Mouse (Mus musculus) embryonic facial prominence, embryonic 12.5 days (tissue): ENCODE measurements at regions not wholly inside any gene's neighbourhood (a gene's known extent, or its start where the extent isn't known, plus 50 kb on each side); places are given as distances from the start of the nearest gene placed in this dataset.

ENCODE experiments used
- ATAC-seq: fragments of 200-750 bp; cut with Nextera tagmentation; 2 replicates; pipeline ENCODE4 v1.8.0; 2017; ENCODE audit not compliant: insufficient number of reproducible peaks, insufficient read depth, low FRiP score, low TSS enrichment
- H3K27ac ChIP-seq: fragments of 300-500 bp; sonication (generic); 2 replicates; pipeline ENCODE4 v1.5.1; 2016; ENCODE audit warnings: mild to moderate bottlenecking
- H3K27me3 ChIP-seq: fragments of 300-500 bp; sonication (generic); 2 replicates; pipeline ENCODE4 v1.6.1; 2016; ENCODE audit warnings: mild to moderate bottlenecking, moderate library complexity
- H3K36me3 ChIP-seq: fragments of 300-500 bp; sonication (generic); 2 replicates; pipeline ENCODE4 v1.6.1; 2016; ENCODE audit warnings: mild to moderate bottlenecking
- H3K4me1 ChIP-seq: fragments of 300-500 bp; sonication (generic); 2 replicates; pipeline ENCODE4 v1.6.1; 2016
- H3K4me2 ChIP-seq: fragments of 300-500 bp; sonication (generic); replicated peaks from 2 replicates; pipeline ENCODE4 v1.6.1; 2016; ENCODE audit warnings: mild to moderate bottlenecking, moderate library complexity
- H3K4me3 ChIP-seq: fragments of 300-500 bp; sonication (generic); 2 replicates; pipeline ENCODE4 v1.5.1; 2016; ENCODE audit warnings: mild to moderate bottlenecking
- H3K9ac ChIP-seq: fragments of 300-500 bp; sonication (generic); 2 replicates; pipeline ENCODE4 v1.6.1; 2016; ENCODE audit warnings: mild to moderate bottlenecking, moderate library complexity
- H3K9me3 ChIP-seq: fragments of 300-500 bp; sonication (generic); 2 replicates; pipeline ENCODE4 v1.6.1; 2016; ENCODE audit warnings: mild to moderate bottlenecking, moderate library complexity
- WGBS: fragments of 180-500 bp; shearing (Covaris S2); methylation state at CpG from one replicate; pipeline ENCODE4 v1.1.7; 2016; 5-methylcytosine and 5-hydroxymethylcytosine counted together

GRCm38 (mm10) chr19:15791264-15791913 is 155.7 kb downstream of the Psat1 start:
- no peaks in the 10 kb centered on the region for H3K36me3 ChIP-seq
- no peak overlapping the region for H3K27ac ChIP-seq
- no peaks in the 10 kb centered on the region for H3K9me3 ChIP-seq
- WGBS = 55% methylated on average over 12 of the region's 12 CpGs
- no peak for ATAC-seq
- peak overlapping the region; percentile 28 for H3K4me2 ChIP-seq
- no peak overlapping the region for H3K9ac ChIP-seq
- H3K4me3 ChIP-seq = no peak overlapping the region
- peaks cover 5% of the 10 kb centered on the region; the same call in 1 of the 2 replicates for H3K4me1 ChIP-seq
- no peaks in the 10 kb centered on the region for H3K27me3 ChIP-seq

DNA sequence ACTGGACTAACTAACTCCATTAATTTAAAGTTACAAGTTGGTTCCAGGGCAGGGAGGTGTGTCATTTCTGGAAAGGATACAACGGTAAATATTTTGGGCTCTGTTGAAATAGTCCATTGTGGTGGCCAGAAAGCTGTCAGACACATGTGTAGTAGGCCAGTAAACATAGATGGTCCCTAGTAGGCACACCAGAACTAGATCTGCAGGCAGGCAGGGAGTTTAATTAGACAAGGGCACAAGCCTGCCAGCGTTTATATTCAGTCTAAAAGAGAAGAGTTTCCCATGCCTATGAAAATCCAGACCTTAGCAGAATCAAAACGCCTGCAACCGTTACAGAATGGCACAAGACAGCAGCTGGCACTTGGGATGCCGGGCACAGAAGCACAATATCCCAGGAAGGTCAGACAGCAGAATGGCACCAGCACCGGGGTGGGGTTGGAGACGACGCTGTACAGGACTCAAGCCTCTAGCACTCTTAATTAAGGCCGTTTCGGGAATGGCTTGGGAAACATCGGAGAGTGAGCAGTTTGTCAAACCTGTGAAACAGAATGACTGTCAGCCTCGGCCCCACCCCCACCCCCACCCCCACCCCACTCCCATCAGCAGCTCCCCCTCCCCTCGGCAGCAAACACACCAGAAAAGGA is 156.4 kb downstream of the Psat1 start:
- ATAC-seq = no peak

GRCm38 (mm10) chr19:15789741-15790140 is 157.4 kb downstream of the Psat1 start:
- no peak for ATAC-seq
- 75% methylated on average over 5 of the region's 5 CpGs for WGBS
- Histone ChIP-seq H3K27ac (no peak overlapping the region), H3K4me3 (no peak overlapping the region), H3K4me1 (peaks cover 5% of the 10 kb centered on the region; the same call in 1 of the 2 replicates), H3K27me3 (no peaks in the 10 kb centered on the region), H3K4me2 (no peak overlapping the region), H3K9ac (no peak overlapping the region), H3K36me3 (no peaks in the 10 kb centered on the region), H3K9me3 (no peaks in the 10 kb centered on the region)

More for the DNA sequence above, 156.4 kb downstream of the Psat1 start:
- Histone ChIP-seq H3K9ac (no peak overlapping the region), H3K36me3 (no peaks in the 10 kb centered on the region), H3K27ac (no peak overlapping the region), H3K27me3 (no peaks in the 10 kb centered on the region), H3K4me1 (peaks cover 5% of the 10 kb centered on the region; the same call in 1 of the 2 replicates), H3K4me3 (no peak overlapping the region), H3K9me3 (no peaks in the 10 kb centered on the region), H3K4me2 (peak overlapping the region; percentile 28)
- WGBS = 34% methylated on average over 13 of the region's 13 CpGs

- Histone ChIP-seq H3K9me3 (no peaks in the 10 kb centered on the region), H3K27me3 (no peaks in the 10 kb centered on the region), H3K36me3 (no peaks in the 10 kb centered on the region), H3K4me2 (no peak overlapping the region), H3K4me1 (no peaks in the 10 kb centered on the region), H3K27ac (no peak overlapping the region), H3K9ac (no peak overlapping the region), H3K4me3 (no peak overlapping the region)
- WGBS = 70% methylated on average over 4 of the region's 4 CpGs
- no peak for ATAC-seq
These were observed 162.5 kb downstream of the Psat1 start for GRCm38 (mm10) chr19:15784644-15785043.

DNA sequence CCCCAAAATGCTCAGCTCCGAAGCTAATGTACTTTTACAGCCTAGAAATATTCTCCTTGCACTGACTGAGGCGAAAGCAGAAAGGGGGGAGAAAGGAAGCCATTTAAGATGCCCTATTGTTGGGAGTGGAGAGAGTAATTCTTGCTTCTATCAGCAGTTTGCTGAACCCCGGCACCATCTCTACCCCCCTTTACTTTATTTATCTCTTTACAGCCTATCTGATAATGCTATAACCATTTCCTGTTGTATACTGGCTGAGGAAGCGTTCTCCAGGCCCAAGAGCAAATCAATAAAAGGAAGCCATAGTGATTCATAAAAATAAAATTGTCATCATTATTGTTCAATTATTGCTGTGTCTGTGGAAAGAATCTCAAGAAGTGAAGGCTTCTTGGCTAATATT is 177.5 kb downstream of the Psat1 start:
- no peaks in the 10 kb centered on the region for H3K36me3 ChIP-seq
- 78% methylated on average over 4 of the region's 4 CpGs for WGBS

DNA sequence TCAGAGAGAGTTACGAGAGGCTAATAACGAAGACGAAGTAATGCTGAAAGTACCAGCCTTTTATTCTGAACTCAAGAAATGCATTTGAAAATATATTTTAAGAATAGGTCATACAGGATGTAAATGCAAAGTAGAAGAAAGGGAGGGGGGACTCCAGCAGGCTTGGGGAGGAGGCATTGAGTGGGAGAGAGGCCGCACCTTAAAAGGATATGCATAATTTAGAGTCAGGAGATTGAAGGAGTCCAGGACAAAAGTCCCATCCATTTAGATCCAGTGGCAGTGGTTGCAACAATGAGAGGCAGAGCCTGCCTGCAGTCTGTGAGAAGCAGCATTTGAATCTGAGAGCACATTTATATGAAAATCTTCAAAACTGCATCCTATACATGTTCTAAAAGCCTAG is 186.1 kb downstream of the Psat1 start:
- Histone ChIP-seq H3K27me3 (no peaks in the 10 kb centered on the region), H3K36me3 (no peaks in the 10 kb centered on the region), H3K9me3 (no peaks in the 10 kb centered on the region), H3K4me3 (no peak overlapping the region), H3K4me2 (no peak overlapping the region), H3K27ac (no peak overlapping the region), H3K9ac (no peak overlapping the region), H3K4me1 (no peaks in the 10 kb centered on the region)
- WGBS = 88% methylated on average over 4 of the region's 4 CpGs
- ATAC-seq = no peak

More for the DNA sequence above, 177.5 kb downstream of the Psat1 start:
- Histone ChIP-seq H3K27ac (no peak overlapping the region), H3K4me1 (no peaks in the 10 kb centered on the region), H3K9me3 (no peaks in the 10 kb centered on the region), H3K27me3 (no peaks in the 10 kb centered on the region), H3K9ac (no peak overlapping the region), H3K4me3 (no peak overlapping the region), H3K4me2 (no peak overlapping the region)
- ATAC-seq = no peak

- ATAC-seq = no peak
These were observed 201.9 kb downstream of the Psat1 start for GRCm38 (mm10) chr19:15745026-15745777.

GRCm38 (mm10) chr19:15736200-15736599 is 210.9 kb downstream of the Psat1 start:
- no peak for ATAC-seq
- H3K4me1 ChIP-seq = peaks cover 6% of the 10 kb centered on the region; the same call in 1 of the 2 replicates
- no peaks in the 10 kb centered on the region for H3K36me3 ChIP-seq
- H3K27ac ChIP-seq = no peak overlapping the region
- H3K9ac ChIP-seq = no peak overlapping the region
- H3K9me3 ChIP-seq = no peaks in the 10 kb centered on the region
- H3K4me2 ChIP-seq = no peak overlapping the region
- no peaks in the 10 kb centered on the region for H3K27me3 ChIP-seq
- no peak overlapping the region for H3K4me3 ChIP-seq
- 72% methylated on average over 2 of the region's 2 CpGs for WGBS

More at GRCm38 (mm10) chr19:15745026-15745777, 201.9 kb downstream of the Psat1 start:
- Histone ChIP-seq H3K9ac (no peak overlapping the region), H3K4me3 (no peak overlapping the region), H3K36me3 (no peaks in the 10 kb centered on the region), H3K27ac (no peak overlapping the region), H3K9me3 (no peaks in the 10 kb centered on the region), H3K4me1 (no peaks in the 10 kb centered on the region), H3K27me3 (no peaks in the 10 kb centered on the region), H3K4me2 (no peak overlapping the region)
- 50% methylated on average over 8 of the region's 8 CpGs for WGBS

- Histone ChIP-seq H3K9me3 (no peaks in the 10 kb centered on the region), H3K4me3 (no peak overlapping the region), H3K9ac (no peak overlapping the region), H3K4me1 (no peaks in the 10 kb centered on the region), H3K4me2 (0 out of 2 replicates have a peak overlapping the region, but pooled peaks have one; percentile 4), H3K36me3 (no peaks in the 10 kb centered on the region), H3K27ac (no peak overlapping the region), H3K27me3 (no peaks in the 10 kb centered on the region)
- 16% methylated on average over 13 of the region's 13 CpGs for WGBS
- ATAC-seq = peak; percentile 56; the same call in 1 of the 2 replicates
These were observed 220.2 kb downstream of the Psat1 start for GRCm38 (mm10) chr19:15726785-15727406.

DNA sequence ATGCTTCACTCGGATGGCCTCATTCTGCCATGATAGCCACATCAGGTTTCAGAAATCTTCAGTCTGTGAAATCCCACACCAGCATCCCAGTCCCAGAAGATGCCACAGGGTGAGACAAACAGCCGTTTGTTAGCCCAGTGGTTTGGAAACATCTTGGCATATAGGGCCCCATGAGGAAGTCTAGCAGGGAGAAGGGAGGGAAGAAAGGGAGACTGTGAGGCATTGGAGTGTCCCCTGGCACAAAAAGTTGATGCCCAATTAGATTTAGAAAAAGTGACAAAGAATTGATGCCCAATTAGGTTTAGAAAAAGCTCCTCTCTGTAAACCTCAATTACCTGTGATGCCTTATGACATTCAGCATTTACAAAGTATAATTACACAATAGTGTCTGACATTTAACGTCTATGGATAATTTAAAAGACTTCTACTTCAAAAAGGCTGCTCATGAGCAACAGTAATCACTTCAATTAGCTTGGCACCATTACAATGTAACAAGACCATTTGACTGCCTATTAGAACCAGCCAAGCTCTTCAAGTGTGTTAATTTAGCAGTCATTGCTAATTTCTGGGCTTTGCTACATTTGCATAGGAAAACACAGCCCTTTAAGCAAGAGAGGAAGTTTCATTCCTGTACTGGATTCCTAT is 254.6 kb downstream of the Psat1 start:
- ATAC-seq = no peak

DNA sequence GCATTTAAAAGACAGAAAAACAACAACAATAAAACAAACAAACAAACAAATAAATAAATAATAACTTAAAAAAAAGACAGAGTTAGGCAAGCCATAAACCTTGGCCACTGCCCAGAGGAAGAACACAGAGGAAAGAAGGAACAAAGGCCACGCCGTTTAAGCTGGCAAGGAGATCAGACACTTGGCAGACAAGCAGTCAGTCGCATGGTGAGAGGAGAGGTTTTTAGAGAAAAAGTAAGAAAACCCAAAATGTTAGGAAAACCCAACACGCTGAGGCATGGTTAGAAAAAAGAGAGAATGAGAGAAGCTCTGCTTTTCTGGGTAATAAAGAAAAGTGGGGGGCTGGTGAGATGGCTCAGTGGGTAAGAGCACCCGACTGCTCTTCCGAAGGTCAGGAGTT is 277.1 kb downstream of the Psat1 start:
- Histone ChIP-seq H3K4me2 (no peak overlapping the region), H3K4me1 (peaks cover 7% of the 10 kb centered on the region; the same call in 1 of the 2 replicates), H3K27ac (no peak overlapping the region), H3K27me3 (no peaks in the 10 kb centered on the region), H3K9me3 (no peaks in the 10 kb centered on the region), H3K36me3 (no peaks in the 10 kb centered on the region), H3K4me3 (no peak overlapping the region), H3K9ac (no peak overlapping the region)
- 88% methylated on average over 6 of the region's 6 CpGs for WGBS
- ATAC-seq = no peak

More for the DNA sequence above, 254.6 kb downstream of the Psat1 start:
- 46% methylated on average over 3 of the region's 3 CpGs for WGBS
- Histone ChIP-seq H3K4me1 (no peaks in the 10 kb centered on the region), H3K9ac (no peak overlapping the region), H3K4me2 (no peak overlapping the region), H3K36me3 (no peaks in the 10 kb centered on the region), H3K27me3 (no peaks in the 10 kb centered on the region), H3K9me3 (no peaks in the 10 kb centered on the region), H3K27ac (no peak overlapping the region), H3K4me3 (no peak overlapping the region)
